Mouse (Mus musculus) liver, embryonic 11.5 days (tissue): ENCODE measurements at regions not wholly inside any gene's neighbourhood (a gene's known extent, or its start where the extent isn't known, plus 50 kb on each side); places are given as distances from the start of the nearest gene placed in this dataset.

Experiments used
- ATAC-seq: fragments of 200-750 bp; cut with Nextera tagmentation; replicated peaks from 2 replicates; pipeline ENCODE4 v1.8.0; 2017; ENCODE audit warnings: moderate number of reproducible peaks, mild to moderate bottlenecking, moderate TSS enrichment, moderate library complexity; ENCODE audit not compliant: low FRiP score
- DNase-seq: peaks from one replicate; pipeline ENCODE4 v3.0.0-alpha.2; 2017; ENCODE audit warnings: low spot score
- H3K27ac ChIP-seq: fragments of 300-500 bp; sonication (generic); 2 replicates; pipeline ENCODE4 v1.5.1; 2014; ENCODE audit warnings: mild to moderate bottlenecking, low read depth, low read length, control low read depth
- H3K27me3 ChIP-seq: fragments of 300-500 bp; sonication (generic); replicated peaks from 2 replicates; pipeline ENCODE4 v1.6.1; 2014; ENCODE audit warnings: low read length, mixed read lengths; ENCODE audit not compliant: control insufficient read depth, insufficient read depth
- H3K36me3 ChIP-seq: fragments of 300-500 bp; sonication (generic); 2 replicates; pipeline ENCODE4 v1.6.1; 2014; ENCODE audit warnings: mild to moderate bottlenecking, low read length, moderate library complexity, mixed read lengths; ENCODE audit not compliant: control insufficient read depth, insufficient read depth
- H3K4me1 ChIP-seq: fragments of 300-500 bp; sonication (generic); replicated peaks from 2 replicates; pipeline ENCODE4 v1.6.1; 2014; ENCODE audit warnings: low read length, mixed read lengths; ENCODE audit not compliant: control insufficient read depth, insufficient read depth
- H3K4me2 ChIP-seq: fragments of 300-500 bp; sonication (generic); 2 replicates; pipeline ENCODE4 v1.6.1; 2014; ENCODE audit warnings: mild to moderate bottlenecking, control low read depth, moderate library complexity
- H3K4me3 ChIP-seq: fragments of 300-500 bp; sonication (generic); 2 replicates; pipeline ENCODE4 v1.5.1; 2014; ENCODE audit warnings: low read depth, low read length, control low read depth
- H3K9ac ChIP-seq: fragments of 300-500 bp; sonication (generic); 2 replicates; pipeline ENCODE4 v1.6.1; 2014; ENCODE audit warnings: low read depth, low read length, control low read depth
- H3K9me3 ChIP-seq: fragments of 300-500 bp; sonication (generic); 2 replicates; pipeline ENCODE4 v1.6.1; 2016; ENCODE audit warnings: low read length, inconsistent platforms, mixed read lengths; ENCODE audit not compliant: control insufficient read depth
- whole genome bisulfite sequencing: fragments of 180-500 bp; shearing (Covaris S2); extraction: QIAGEN DNeasy Blood & Tissue Kit; methylation state at CpG from one replicate; pipeline ENCODE4 v1.1.7; 2014; 5-methylcytosine and 5-hydroxymethylcytosine counted together

- no peaks in the 10 kb centered on the region for H3K4me1 ChIP-seq
- no peak overlapping the region for H3K4me2 ChIP-seq
- H3K36me3 ChIP-seq: no peaks in the 10 kb centered on the region
- no peaks in the 10 kb centered on the region for H3K27me3 ChIP-seq
- ATAC-seq: no peak
- H3K9me3 ChIP-seq: 0 out of 2 replicates have a peak, but pooled peaks cover 3% of the 10 kb centered on the region
- no peak for DNase-seq
- no peak overlapping the region for H3K9ac ChIP-seq
- WGBS: 57% methylated on average over 12 of the region's 12 CpGs
- H3K27ac ChIP-seq: no peak overlapping the region
- H3K4me3 ChIP-seq: no peak overlapping the region
Measured at GRCm38 (mm10) chr1:155504581-155505328, 53.2 kb upstream of the Acbd6 start.

GRCm38 (mm10) chr1:155505361-155506077 is 52.4 kb upstream of the Acbd6 start:
- no peak overlapping the region for H3K4me2 ChIP-seq
- H3K27me3 ChIP-seq: no peaks in the 10 kb centered on the region
- 0 out of 2 replicates have a peak, but pooled peaks cover 3% of the 10 kb centered on the region for H3K9me3 ChIP-seq
- H3K4me1 ChIP-seq: no peaks in the 10 kb centered on the region
- H3K4me3 ChIP-seq: no peak overlapping the region
- no peaks in the 10 kb centered on the region for H3K36me3 ChIP-seq
- no peak for ATAC-seq
- no peak overlapping the region for H3K9ac ChIP-seq
- no peak for DNase-seq
- 73% methylated on average over 6 of the region's 6 CpGs for WGBS
- H3K27ac ChIP-seq: no peak overlapping the region
